Mouse (Mus musculus): ENCODE measurements at regions not wholly inside any gene's neighbourhood (a gene's known extent, or its start where the extent isn't known, plus 50 kb on each side); places are given as distances from the start of the nearest gene placed in this dataset.

DNA sequence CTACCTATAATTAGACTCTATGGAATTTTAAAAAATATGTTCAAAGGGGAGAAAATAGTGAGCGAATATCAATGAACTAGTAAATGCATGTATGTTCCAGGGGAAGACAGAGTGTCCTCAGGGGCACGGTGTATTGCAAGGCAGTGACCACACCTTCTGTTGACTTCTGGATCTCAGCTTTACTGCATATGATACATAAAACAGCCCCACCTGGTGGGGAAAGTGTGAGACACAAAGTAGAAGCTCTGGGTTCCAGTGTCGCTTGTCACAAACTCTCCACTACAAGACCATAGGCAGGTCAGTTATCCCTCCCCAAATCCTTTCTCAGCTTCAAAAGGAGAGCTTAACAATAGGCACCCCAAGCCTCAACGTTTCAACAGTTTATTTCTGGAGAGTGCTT lies 168.8 kb downstream of the Gm11361 start:
- H3K36me3 ChIP-seq (ENCODE audit: insufficient read depth, low read length) = no peaks in the 10 kb centered on the region
- no peak overlapping the region for H3K9ac ChIP-seq (replicated peaks; ENCODE audit: low read length, poor library complexity, severe bottlenecking)
- H3K9me3 ChIP-seq (ENCODE audit: low read length) = no peaks in the 10 kb centered on the region
- no peaks in the 10 kb centered on the region for H3K27me3 ChIP-seq (ENCODE audit: insufficient read depth, low read length)
- TF ChIP-seq CTCF (IDR thresholded peaks at IDR 0.05) = peak; percentile 14
- H3K4me2 ChIP-seq (ENCODE audit: low read depth, low read length, poor library complexity, severe bottlenecking) = no peak overlapping the region
- DNase-seq (ENCODE audit: low spot score) (no peak), ATAC-seq (ENCODE audit: low FRiP score) (no peak)
- H3K4me1 ChIP-seq (ENCODE audit: insufficient read depth, low read length) = no peaks in the 10 kb centered on the region; the same call in 1 of the 2 replicates
- H3K27ac ChIP-seq (ENCODE audit: low read depth, low read length) = no peak overlapping the region
- WGBS = 75% methylated on average over 4 of the region's 4 CpGs
- H3K4me3 ChIP-seq (ENCODE audit: low read depth, low read length) = no peak overlapping the region

DNA sequence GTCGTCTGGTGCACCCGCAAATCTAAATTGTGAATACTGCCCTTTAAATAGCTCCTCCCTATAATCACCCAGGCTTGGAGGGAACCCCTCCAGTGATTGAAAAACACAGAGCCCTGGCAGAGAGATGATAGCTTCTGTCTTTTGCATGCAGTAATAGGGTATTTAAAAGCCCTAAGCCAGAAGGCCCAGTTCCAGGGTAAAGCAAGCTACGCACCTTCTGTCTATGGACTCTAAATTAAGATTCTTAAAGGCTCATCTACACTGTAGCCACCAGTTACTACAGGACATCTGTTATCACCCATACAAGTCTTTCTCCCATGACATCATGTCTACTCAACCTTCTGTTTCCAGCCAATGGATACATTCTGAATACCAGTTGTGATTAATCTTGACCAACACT lies 167.8 kb downstream of the Gm11361 start:
- Histone ChIP-seq H3K27me3 (ENCODE audit: insufficient read depth, low read length) (no peaks in the 10 kb centered on the region), H3K4me3 (ENCODE audit: low read depth, low read length) (no peak overlapping the region), H3K27ac (ENCODE audit: low read depth, low read length) (no peak overlapping the region), H3K9ac (replicated peaks; ENCODE audit: low read length, poor library complexity, severe bottlenecking) (no peak overlapping the region), H3K36me3 (ENCODE audit: insufficient read depth, low read length) (no peaks in the 10 kb centered on the region), H3K4me1 (ENCODE audit: insufficient read depth, low read length) (no peaks in the 10 kb centered on the region; the same call in 1 of the 2 replicates), H3K9me3 (ENCODE audit: low read length) (no peaks in the 10 kb centered on the region), H3K4me2 (ENCODE audit: low read depth, low read length, poor library complexity, severe bottlenecking) (no peak overlapping the region)
- 63% methylated on average over 3 of the region's 3 CpGs for WGBS
- no peak for TF ChIP-seq CTCF (IDR thresholded peaks at IDR 0.05)
- DNase-seq (ENCODE audit: low spot score) (no peak), ATAC-seq (ENCODE audit: low FRiP score) (no peak)

DNA sequence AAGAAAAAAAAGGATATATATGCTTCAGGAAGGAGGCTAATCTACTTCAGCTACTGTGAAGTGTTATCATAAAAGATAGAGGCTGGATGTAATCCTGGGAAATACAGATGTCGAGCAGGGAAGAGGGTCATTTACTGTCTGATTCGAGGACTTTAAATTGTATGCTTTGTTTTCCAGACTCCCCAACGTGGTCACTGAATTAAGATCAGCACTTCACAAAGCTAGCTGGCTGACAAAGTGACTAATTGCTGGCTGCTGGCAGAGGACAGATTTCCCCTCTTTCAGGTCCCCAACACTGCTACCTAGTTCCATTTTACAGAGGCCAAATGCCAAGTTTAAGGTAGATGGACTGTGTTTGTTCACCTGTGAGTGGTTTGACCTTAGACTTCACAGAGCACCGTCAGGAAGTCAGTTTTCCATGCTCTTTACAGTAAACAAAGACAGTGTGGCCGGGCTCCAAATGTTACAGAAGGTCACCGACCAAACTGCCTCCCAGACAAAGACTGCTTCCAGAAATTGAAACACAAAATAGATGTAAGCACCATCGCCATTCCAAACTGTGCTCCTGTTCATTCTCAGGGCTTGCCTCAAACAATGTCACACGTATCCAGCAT lies 167.2 kb downstream of the Gm11361 start:
- H3K9ac ChIP-seq (replicated peaks; ENCODE audit: low read length, poor library complexity, severe bottlenecking) = no peak overlapping the region
- no peaks in the 10 kb centered on the region; the same call in 1 of the 2 replicates for H3K4me1 ChIP-seq (ENCODE audit: insufficient read depth, low read length)
- no peak overlapping the region for H3K4me2 ChIP-seq (ENCODE audit: low read depth, low read length, poor library complexity, severe bottlenecking)
- no peak for TF ChIP-seq CTCF (IDR thresholded peaks at IDR 0.05)
- no peaks in the 10 kb centered on the region for H3K9me3 ChIP-seq (ENCODE audit: low read length)
- H3K27me3 ChIP-seq (ENCODE audit: insufficient read depth, low read length) = no peaks in the 10 kb centered on the region
- 46% methylated on average over 8 of the region's 8 CpGs for WGBS
- no peak overlapping the region for H3K27ac ChIP-seq (ENCODE audit: low read depth, low read length)
- H3K36me3 ChIP-seq (ENCODE audit: insufficient read depth, low read length) = no peaks in the 10 kb centered on the region
- no peak for ATAC-seq (ENCODE audit: low FRiP score)
- no peak overlapping the region for H3K4me3 ChIP-seq (ENCODE audit: low read depth, low read length)
- DNase-seq (ENCODE audit: low spot score) = peak; percentile 9

DNA sequence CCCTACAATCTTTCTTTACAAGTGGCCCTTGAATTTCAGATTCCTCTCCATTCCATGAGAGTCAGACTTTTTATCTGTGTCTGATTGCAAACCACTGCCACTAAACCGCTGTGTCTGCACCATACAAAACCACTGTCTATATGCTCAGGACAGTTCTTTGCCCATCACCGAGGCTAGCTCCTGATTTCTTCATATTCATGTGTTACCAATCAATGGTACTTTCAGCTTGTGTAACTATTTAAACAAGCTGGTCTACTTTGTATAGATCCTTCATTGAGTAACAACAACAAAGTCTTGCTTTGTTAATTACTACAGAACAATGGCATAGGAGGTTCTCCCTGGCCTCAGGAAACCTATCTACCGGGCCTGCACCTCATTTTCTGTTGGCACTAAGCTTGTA lies 164.0 kb downstream of the Gm11361 start:
- DNase-seq (ENCODE audit: low spot score) (no peak), ATAC-seq (ENCODE audit: low FRiP score) (no peak)
- Histone ChIP-seq H3K27ac (ENCODE audit: low read depth, low read length) (peak overlapping the region; percentile 92; the same call in 1 of the 2 replicates), H3K36me3 (ENCODE audit: insufficient read depth, low read length) (no peaks in the 10 kb centered on the region), H3K9me3 (ENCODE audit: low read length) (no peaks in the 10 kb centered on the region), H3K4me1 (ENCODE audit: insufficient read depth, low read length) (no peaks in the 10 kb centered on the region; the same call in 1 of the 2 replicates), H3K9ac (replicated peaks; ENCODE audit: low read length, poor library complexity, severe bottlenecking) (no peak overlapping the region), H3K4me3 (ENCODE audit: low read depth, low read length) (no peak overlapping the region), H3K27me3 (ENCODE audit: insufficient read depth, low read length) (no peaks in the 10 kb centered on the region), H3K4me2 (ENCODE audit: low read depth, low read length, poor library complexity, severe bottlenecking) (no peak overlapping the region)
- 83% methylated on average over 3 of the region's 3 CpGs for WGBS
- no peak for TF ChIP-seq CTCF (IDR thresholded peaks at IDR 0.05)

DNA sequence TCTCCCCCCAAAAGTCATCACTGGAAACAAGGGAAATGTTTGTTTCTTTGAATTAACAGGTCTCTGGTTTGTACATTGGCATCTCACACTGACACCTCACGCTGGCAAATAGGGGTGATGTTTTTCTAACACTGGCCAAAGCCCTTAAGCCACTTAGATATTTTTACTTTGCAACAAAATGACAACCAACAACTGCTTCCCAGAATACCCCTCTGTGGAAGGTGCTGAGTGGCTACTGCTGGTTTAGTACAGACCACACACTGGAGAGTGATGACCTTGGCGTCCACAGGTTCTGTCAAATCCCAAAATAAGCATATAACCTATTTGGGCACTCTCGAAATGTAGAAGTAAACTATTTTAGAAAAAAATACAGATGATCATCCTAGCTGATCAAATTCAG lies 163.3 kb downstream of the Gm11361 start:
- Histone ChIP-seq H3K27me3 (ENCODE audit: insufficient read depth, low read length) (no peaks in the 10 kb centered on the region), H3K36me3 (ENCODE audit: insufficient read depth, low read length) (no peaks in the 10 kb centered on the region), H3K27ac (ENCODE audit: low read depth, low read length) (peak overlapping the region; percentile 92), H3K4me1 (ENCODE audit: insufficient read depth, low read length) (no peaks in the 10 kb centered on the region; the same call in 1 of the 2 replicates), H3K9me3 (ENCODE audit: low read length) (no peaks in the 10 kb centered on the region), H3K9ac (replicated peaks; ENCODE audit: low read length, poor library complexity, severe bottlenecking) (peak overlapping the region; percentile 63), H3K4me3 (ENCODE audit: low read depth, low read length) (peak overlapping the region; percentile 41), H3K4me2 (ENCODE audit: low read depth, low read length, poor library complexity, severe bottlenecking) (peak overlapping the region; percentile 68)
- no peak for TF ChIP-seq CTCF (IDR thresholded peaks at IDR 0.05)
- ATAC-seq (ENCODE audit: low FRiP score) (no peak), DNase-seq (ENCODE audit: low spot score) (no peak)
- WGBS = 64% methylated on average over 3 of the region's 3 CpGs

DNA sequence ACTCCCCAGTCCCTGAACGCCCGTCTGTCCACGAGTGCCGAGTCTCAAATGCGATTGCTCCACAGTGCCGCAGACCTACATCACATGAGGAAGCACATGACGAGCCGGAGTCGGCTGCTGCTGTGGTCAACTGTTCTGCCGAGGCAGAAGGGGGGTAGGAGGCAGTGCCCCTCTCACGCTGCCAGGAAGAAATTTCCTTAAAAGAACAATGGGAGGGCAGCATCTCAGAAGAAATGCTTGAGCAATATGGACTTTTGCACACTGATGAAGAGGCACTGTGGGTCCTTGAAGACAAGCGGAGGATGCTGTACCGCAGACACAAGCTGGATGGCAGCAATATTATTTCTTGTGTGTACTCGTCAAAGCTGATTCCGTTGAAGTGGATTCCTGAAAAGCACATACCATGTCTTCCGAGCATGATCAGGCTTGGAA lies 162.6 kb downstream of the Gm11361 start:
- no peaks in the 10 kb centered on the region; the same call in none of the 2 replicates for H3K4me1 ChIP-seq (ENCODE audit: insufficient read depth, low read length)
- H3K27me3 ChIP-seq (ENCODE audit: insufficient read depth, low read length) = no peaks in the 10 kb centered on the region
- H3K36me3 ChIP-seq (ENCODE audit: insufficient read depth, low read length) = no peaks in the 10 kb centered on the region
- TF ChIP-seq CTCF (IDR thresholded peaks at IDR 0.05) = peak; percentile 76
- H3K9me3 ChIP-seq (ENCODE audit: low read length) = no peaks in the 10 kb centered on the region
- peak; percentile 67 for ATAC-seq (ENCODE audit: low FRiP score)
- H3K27ac ChIP-seq (ENCODE audit: low read depth, low read length) = peak overlapping the region; percentile 92
- DNase-seq (ENCODE audit: low spot score) = peak; percentile 92
- peak overlapping the region; percentile 68 for H3K4me2 ChIP-seq (ENCODE audit: low read depth, low read length, poor library complexity, severe bottlenecking)
- H3K4me3 ChIP-seq (ENCODE audit: low read depth, low read length) = peak overlapping the region; percentile 41
- WGBS = 10% methylated on average over 16 of the region's 16 CpGs
- H3K9ac ChIP-seq (replicated peaks; ENCODE audit: low read length, poor library complexity, severe bottlenecking) = peak overlapping the region; percentile 63

Measured in midbrain, postnatal 0 days (tissue).